Mouse (Mus musculus) bone marrow macrophage, adult 2 months (primary cell): Measurements from ENCODE around the gene Zc3h7a.

Experiments used
- CTCF ChIP-seq: IDR thresholded peaks from 2 replicates; pipeline ENCODE4 v1.5.1; 2012; ENCODE audit warnings: low read depth, mild to moderate bottlenecking, low read length, moderate library complexity
- POLR2A ChIP-seq: IDR thresholded peaks from 2 replicates; pipeline ENCODE4 v1.6.1; 2012; ENCODE audit warnings: mild to moderate bottlenecking, low read depth, low read length, borderline replicate concordance

- TF ChIP-seq POLR2A (no peak), CTCF (no peak)
Measured at GRCm38 (mm10) chr16:11176884-11177244, 671 bp upstream of the Zc3h7a start.
